Mouse (Mus musculus) lung, postnatal 25 days (tissue): ENCODE results near the gene Cacng7.
"Not testable (repeated sequence)": the region's sequence is repeated elsewhere in the genome, so short reads cannot be mapped to it uniquely, and the experiment has no call there.

Experiments
- DNase-seq: peaks from one replicate; pipeline ENCODE4 v3.0.0; 2022; ENCODE audit warnings: low spot score

Gene Cacng7

GRCm38 (mm10) chr7:3332619-3333521, at the start of gene Cacng7:
TSS of gene Cacng7 (plus strand) at chr7:3332955.
- DNase-seq, result no peak

DNA sequence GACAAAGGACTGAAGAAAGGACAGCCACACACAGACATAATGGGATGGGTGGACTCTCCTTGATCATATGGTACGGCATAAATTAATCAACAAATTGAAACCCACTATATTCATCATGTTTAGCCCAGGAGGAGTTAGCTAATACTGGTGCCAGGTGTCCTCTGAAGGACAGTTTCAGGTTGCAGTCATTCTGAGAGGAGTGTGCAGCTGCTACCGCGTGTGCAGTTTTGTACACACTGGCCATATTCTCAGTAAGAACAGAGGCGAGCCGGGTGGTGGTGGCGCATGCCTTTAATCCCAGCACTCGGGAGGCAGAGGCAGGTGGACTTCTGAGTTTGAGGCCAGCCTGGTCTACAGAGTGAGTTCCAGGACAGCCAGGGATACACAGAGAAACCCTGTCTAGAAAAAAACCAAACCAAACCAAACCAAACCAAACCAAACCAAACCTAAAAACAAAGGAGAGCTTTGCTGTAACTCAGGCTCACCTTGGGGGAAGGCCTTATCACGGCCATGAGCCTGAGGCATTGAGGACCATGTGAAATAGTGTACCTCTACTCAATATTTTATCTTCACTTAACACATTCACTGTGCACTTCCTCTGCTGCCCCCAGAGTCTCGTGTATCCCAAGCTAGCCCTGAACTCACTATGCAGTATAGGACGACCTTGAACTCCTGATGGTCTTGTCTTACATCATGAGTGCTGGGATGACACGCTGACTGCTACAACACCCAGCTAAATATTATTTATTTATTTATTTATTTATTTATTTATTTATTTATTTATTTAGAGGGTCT, 49.5 kb upstream of the Cacng7 start:
- DNase-seq, result no peak

DNA sequence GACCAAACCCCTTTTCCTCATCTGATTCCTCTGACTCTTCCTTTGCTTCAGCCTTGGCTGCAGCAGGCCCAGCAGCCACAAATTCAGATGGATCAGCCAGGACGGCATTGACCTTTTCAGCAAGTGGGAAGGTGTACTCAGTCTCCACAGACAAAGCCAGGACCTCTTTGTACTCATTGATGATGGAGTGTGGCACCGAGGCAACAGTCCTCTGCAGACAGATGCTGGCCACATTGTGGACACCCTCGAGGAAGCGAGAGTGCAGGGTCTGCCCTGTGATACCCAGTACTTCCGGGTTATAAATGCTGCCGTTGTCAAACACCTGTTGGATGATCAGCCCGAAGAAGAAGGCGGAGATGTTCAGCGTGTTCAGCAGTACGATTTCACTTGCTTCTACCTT, 48.2 kb upstream of the Cacng7 start:
- no peak for DNase-seq

DNA sequence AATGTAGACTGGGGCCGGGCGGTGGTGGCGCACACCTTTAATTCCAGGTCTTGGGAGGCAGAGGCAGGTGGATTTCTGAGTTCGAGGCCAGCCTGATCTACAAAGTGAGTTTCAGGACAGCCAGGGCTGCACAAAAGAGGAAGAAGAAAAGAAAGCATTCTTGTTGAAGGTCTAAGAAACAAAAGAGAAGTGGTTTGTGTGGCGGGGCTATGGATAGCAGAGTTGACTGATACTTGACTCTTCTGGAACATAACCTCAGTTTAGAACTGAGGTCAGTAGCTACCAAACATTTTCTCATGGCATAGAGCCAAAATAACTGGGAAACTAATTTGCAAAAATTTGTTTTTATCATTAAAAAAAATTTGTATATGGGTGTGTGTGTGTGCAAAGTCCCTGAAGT, 46.7 kb upstream of the Cacng7 start:
- no peak for DNase-seq

GRCm38 (mm10) chr7:3287186-3287585, 45.6 kb upstream of the Cacng7 start:
- no peak for DNase-seq

- DNase-seq, result peak; percentile 89
Observed at GRCm38 (mm10) chr7:3288976-3289970, 43.5 kb upstream of the Cacng7 start, which contains the start of the genes Myadm and Prkcg. TSS of gene Myadm (plus strand) at chr7:3289080. TSS of gene Prkcg (plus strand) at chr7:3289179.

DNA sequence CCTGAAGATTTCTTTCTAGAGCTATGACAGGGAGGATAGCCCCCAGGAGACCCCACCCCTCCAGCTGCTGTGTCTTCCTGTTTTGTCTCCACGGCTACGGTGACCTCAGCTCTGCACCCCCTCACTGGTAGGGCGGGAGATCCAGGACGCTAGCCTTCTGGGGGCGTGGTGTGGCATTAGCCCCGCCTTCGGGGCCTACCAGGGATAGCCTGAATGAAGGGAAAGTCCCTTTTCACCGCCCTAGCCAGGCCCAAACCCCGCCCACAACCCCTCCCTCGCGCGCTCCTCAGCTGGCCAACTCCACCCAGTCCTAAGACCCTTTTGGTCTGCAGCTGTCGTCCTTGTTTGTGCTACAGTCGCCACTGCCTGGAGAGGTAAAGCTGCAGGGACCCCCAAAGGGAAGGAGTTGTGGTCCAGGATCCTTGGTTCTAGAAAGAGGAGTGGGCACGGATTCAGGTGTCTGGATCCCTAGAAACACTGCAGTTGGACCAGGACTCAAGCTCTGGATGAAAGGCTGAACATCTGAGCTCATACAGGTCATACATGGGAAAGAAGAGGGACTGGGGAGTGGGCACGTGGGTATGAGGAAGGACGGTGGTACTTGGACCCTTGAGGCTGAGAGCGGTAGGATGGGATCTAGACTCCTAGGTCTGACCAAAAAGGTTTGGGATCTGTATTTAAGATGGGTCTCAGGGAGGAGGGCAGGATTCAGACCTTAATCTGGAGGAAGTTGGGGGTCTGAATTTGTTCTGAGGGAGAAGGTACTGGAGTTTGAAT, 42.3 kb upstream of the Cacng7 start:
- DNase-seq, result peak; percentile 99

- peak; percentile 74 for DNase-seq
Observed at GRCm38 (mm10) chr7:3291197-3291596, 41.6 kb upstream of the Cacng7 start.

- no peak for DNase-seq
Observed at GRCm38 (mm10) chr7:3291764-3292163, 41.0 kb upstream of the Cacng7 start.

DNA sequence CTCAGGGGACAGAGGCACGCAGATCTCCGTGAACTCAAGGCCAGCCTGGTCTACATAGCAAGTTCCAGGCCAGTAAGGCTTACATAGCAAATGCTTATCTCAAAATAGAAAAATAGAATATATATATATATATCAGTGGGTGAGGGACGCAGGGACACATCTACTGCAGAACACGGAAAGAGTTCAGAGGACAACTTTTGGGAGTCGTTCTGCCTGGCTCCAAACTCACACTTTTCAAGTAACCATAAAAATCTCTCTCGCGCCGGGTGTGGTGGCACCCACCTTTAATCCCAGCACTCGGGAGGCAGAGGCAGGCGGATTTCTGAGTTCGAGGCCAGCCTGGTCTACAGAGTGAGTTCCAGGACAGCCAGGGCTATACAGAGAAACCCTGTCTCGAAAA, 40.5 kb upstream of the Cacng7 start:
- not testable (repeated sequence) for DNase-seq

DNA sequence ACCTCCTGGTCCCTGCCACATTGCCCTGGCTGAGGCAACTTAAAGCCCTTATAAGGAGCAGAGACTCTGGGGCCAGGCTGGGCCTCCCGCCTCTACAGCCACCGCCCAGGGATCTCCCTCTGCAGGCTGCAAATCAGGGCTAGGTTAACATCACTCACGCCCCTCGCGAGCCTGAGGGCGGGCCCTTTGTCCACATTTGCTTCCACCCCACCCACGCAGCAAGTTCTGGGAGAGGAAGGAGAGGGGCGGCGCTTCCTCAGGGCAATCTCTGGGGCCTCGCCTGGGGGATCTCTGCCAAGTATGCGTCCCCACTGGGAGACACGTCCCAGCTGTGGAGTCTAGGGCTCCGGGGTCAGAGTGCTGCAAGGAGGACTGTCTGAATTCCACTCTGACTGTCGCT, 40.0 kb upstream of the Cacng7 start:
- peak; percentile 98 for DNase-seq

- no peak for DNase-seq
Observed at GRCm38 (mm10) chr7:3294794-3295193, 38.0 kb upstream of the Cacng7 start.

DNA sequence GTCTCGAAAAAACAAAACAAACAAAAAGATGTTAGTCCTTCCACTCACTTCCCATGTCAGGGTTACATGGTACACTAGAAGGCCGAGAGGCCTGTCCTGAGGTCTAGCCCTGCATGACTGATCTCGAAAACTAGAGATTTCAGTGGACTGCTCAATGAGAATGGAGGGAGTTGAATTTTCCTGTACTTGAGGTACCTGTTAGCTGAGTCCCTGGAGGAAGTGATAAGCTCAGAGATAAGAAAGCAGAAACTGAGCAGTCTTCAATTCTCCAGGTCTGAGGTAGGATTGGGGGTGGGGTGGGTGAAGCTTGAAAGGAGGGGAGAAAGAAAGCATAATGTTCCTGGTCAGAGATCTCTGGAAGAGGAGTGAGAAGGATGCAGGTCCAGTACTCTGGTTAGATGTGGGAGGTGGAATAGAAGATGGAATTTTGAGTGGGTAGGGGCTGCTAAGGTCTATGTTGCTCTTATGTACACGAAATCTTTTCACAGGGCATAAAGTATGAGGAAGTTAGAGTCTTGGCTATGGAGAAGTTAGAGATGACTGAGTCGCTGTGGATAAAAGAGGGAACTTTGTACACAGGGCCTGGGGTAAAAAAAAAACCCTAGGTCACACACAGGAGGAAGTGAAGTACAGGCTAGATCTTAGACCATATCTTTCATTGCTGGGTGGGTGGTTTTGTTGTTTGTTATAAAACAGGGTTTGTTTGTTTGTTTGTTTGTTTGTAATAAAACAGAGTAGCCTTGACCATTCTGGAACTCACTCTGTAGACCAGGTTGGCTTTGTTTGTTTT, 37.2 kb upstream of the Cacng7 start:
- DNase-seq, result no peak

- DNase-seq, result no peak
Observed at GRCm38 (mm10) chr7:3296711-3297110, 36.0 kb upstream of the Cacng7 start.

GRCm38 (mm10) chr7:3299941-3300617, 32.7 kb upstream of the Cacng7 start:
- DNase-seq, result no peak

DNA sequence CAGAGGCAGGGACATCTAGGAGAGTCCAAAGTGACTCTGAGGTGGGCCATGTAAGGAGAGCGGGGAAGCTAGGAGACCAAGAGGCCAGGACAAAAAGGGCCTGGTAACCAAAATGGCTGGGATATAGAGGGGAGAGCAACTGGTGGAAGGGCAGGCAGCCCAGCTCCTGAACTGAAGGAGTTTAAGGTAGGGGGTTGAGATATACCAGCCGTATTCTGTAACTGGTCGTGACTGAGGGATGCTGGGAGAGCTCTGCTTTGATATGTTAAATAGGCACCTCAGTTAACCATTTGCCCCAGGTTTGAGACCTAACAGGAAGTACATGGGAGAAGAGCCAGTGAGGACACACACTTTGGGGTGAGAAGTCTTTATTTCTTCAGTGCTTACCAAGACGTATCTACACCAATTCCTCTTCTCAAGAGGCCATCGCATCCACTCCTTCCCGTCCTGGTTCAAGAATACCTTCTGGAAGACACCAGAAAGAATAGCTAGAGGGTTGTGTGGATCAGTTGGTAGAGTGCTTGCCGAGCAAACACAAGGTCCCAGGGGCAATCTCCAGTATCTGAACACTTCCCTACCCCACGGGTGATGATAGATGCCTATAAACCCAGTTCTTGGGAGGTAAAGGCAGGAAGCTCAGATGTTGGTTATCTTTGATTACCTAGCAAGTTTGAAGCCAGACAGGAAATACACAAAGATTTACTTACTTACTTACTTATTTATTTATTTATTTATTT, 31.7 kb upstream of the Cacng7 start:
- DNase-seq, result no peak

GRCm38 (mm10) chr7:3301628-3302555, 30.9 kb upstream of the Cacng7 start:
- no peak for DNase-seq
